Mouse (Mus musculus) megakaryocyte, embryonic 14.5 days (primary cell): ENCODE data around the gene Slc47a2.

Experiments
- FLI1 ChIP-seq: IDR thresholded peaks from 2 replicates; pipeline ENCODE4 v1.6.1; 2012; ENCODE audit warnings: low read length, inconsistent platforms, mixed read lengths
- GATA1 ChIP-seq: IDR thresholded peaks from 3 replicates; pipeline ENCODE4 v1.6.1; 2012; ENCODE audit warnings: mixed read lengths, low read length, inconsistent platforms, borderline replicate concordance

DNA sequence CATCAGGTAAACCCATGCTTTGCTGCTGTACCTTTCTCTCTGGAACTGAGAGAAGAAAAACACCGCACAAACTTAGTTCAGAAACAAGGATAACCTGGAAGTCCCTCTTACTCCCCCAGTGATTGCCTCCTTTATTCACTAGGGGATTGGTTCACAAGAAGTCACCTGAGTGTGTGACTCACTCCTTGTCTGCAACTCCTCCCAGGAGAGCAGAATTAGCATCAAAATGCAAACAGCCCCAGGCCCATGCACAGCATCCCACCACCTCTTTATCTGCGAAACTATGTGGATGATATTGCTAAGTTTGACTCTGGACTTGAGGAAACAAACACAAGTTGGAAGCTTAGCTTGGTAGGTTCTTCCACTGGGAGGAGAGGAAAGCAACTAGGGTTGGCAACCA, 45.3 kb downstream of the Slc47a2 start:
- no peak for TF ChIP-seq GATA1
- no peak for TF ChIP-seq FLI1
